Comparison of ENCODE assay signal across 8 mouse cellular contexts in genomic region chr6:59412417-59413346, GRCm38 (mm10). TPM values are rescaled to one million over a fixed set of nuclear protein-coding genes. Genes with fewer than 3 reads are reported as not detected.
DNase-seq lines count a peak whose midpoint lies in the region; ATAC-seq lines count a peak whose summit lies in the region.
"Had no signal": no experiment of that assay in that cellular context is flagged by ENCODE, and none has a peak within 500 bp of the region (broad histone marks: within the 10 kb centered on the region; RNA-seq: fewer than 3 reads in every experiment).

No protein-coding gene starts in this region.

- H3K4me1 ChIP-seq in midbrain, embryonic 13.5 days (replicated peaks): peaks cover 8% of the 10 kb centered on the region
- H3K4me1 ChIP-seq in midbrain, embryonic 15.5 days: peaks cover 6% of the 10 kb centered on the region; the same call in 1 of the 2 replicates
- peaks cover 15% of the 10 kb centered on the region; the same call in 1 of the 2 replicates for H3K4me1 ChIP-seq in embryonic facial prominence, embryonic 12.5 days
- peaks cover 20% of the 10 kb centered on the region for H3K4me1 ChIP-seq in intestine, embryonic 16.5 days (ENCODE audit: control insufficient read depth, insufficient read depth, low read length)
- H3K4me1 ChIP-seq: liver, embryonic 13.5 days had no signal

- H3K36me3 ChIP-seq in midbrain, embryonic 13.5 days: no peaks in the 10 kb centered on the region
- H3K36me3 ChIP-seq in midbrain, embryonic 15.5 days (replicated peaks): no peaks in the 10 kb centered on the region
- H3K36me3 ChIP-seq in embryonic facial prominence, embryonic 12.5 days: no peaks in the 10 kb centered on the region
- no peaks in the 10 kb centered on the region for H3K36me3 ChIP-seq in intestine, embryonic 16.5 days (ENCODE audit: control insufficient read depth, insufficient read depth, low read length)
- H3K36me3 ChIP-seq: liver, embryonic 13.5 days had no signal

- no peak overlapping the region for H3K4me3 ChIP-seq in midbrain, embryonic 13.5 days (replicated peaks)
- H3K4me3 ChIP-seq in midbrain, embryonic 15.5 days: no peak overlapping the region
- no peak overlapping the region for H3K4me3 ChIP-seq in embryonic facial prominence, embryonic 12.5 days
- no peak overlapping the region for H3K4me3 ChIP-seq in intestine, embryonic 16.5 days (ENCODE audit: low read length)
- H3K4me3 ChIP-seq: liver, embryonic 13.5 days had no signal

- H3K9me3 ChIP-seq in midbrain, embryonic 13.5 days: no peaks in the 10 kb centered on the region
- no peaks in the 10 kb centered on the region for H3K9me3 ChIP-seq in midbrain, embryonic 15.5 days
- no peaks in the 10 kb centered on the region for H3K9me3 ChIP-seq in embryonic facial prominence, embryonic 12.5 days
- no peaks in the 10 kb centered on the region for H3K9me3 ChIP-seq in intestine, embryonic 16.5 days (ENCODE audit: control insufficient read depth, low read length)
- H3K9me3 ChIP-seq: liver, embryonic 13.5 days had no signal

- no peaks in the 10 kb centered on the region for H3K27me3 ChIP-seq in midbrain, embryonic 13.5 days
- no peaks in the 10 kb centered on the region for H3K27me3 ChIP-seq in midbrain, embryonic 15.5 days (replicated peaks)
- no peaks in the 10 kb centered on the region for H3K27me3 ChIP-seq in embryonic facial prominence, embryonic 12.5 days
- no peaks in the 10 kb centered on the region for H3K27me3 ChIP-seq in intestine, embryonic 16.5 days (replicated peaks; ENCODE audit: control insufficient read depth, insufficient read depth, low read length)
- H3K27me3 ChIP-seq: liver, embryonic 13.5 days had no signal

- no peak overlapping the region for H3K27ac ChIP-seq in midbrain, embryonic 13.5 days
- no peak overlapping the region for H3K27ac ChIP-seq in midbrain, embryonic 15.5 days
- peak overlapping the region; percentile 20; the same call in 1 of the 2 replicates for H3K27ac ChIP-seq in embryonic facial prominence, embryonic 12.5 days
- peak overlapping the region; percentile 90 for H3K27ac ChIP-seq in intestine, embryonic 16.5 days (ENCODE audit: low read length)
- H3K27ac ChIP-seq: liver, embryonic 13.5 days had no signal

- H3K4me2 ChIP-seq in midbrain, embryonic 13.5 days (replicated peaks): no peak overlapping the region
- H3K4me2 ChIP-seq in midbrain, embryonic 15.5 days: no peak overlapping the region
- H3K4me2 ChIP-seq in embryonic facial prominence, embryonic 12.5 days (replicated peaks): no peak overlapping the region
- peak overlapping the region; percentile 33 for H3K4me2 ChIP-seq in intestine, embryonic 16.5 days (ENCODE audit: low read depth, low read length)
- H3K4me2 ChIP-seq: liver, embryonic 13.5 days had no signal

- no peak overlapping the region for H3K9ac ChIP-seq in midbrain, embryonic 13.5 days (replicated peaks)
- H3K9ac ChIP-seq in midbrain, embryonic 15.5 days: no peak overlapping the region
- H3K9ac ChIP-seq in embryonic facial prominence, embryonic 12.5 days: no peak overlapping the region
- 0 out of 2 replicates have a peak overlapping the region, but pooled peaks have one; percentile 40 for H3K9ac ChIP-seq in intestine, embryonic 16.5 days (ENCODE audit: low read depth, low read length)
- H3K9ac ChIP-seq: liver, embryonic 13.5 days had no signal

- DNase-seq in thymus, postnatal 14 days: peak; percentile 43
- DNase-seq in cerebellum, adult 11-12 months: no peak
- no peak for DNase-seq in cerebellum, adult 8-10 months
- DNase-seq: liver, embryonic 13.5 days had no signal

- ATAC-seq in midbrain, embryonic 13.5 days: 0 out of 2 replicates have a peak, but pooled peaks have one; percentile 58
- no peak for ATAC-seq in midbrain, embryonic 15.5 days (replicated peaks)
- no peak for ATAC-seq in embryonic facial prominence, embryonic 12.5 days (ENCODE audit: insufficient number of reproducible peaks, insufficient read depth, low FRiP score, low TSS enrichment)
- ATAC-seq in intestine, embryonic 16.5 days: peak; percentile 85

- 51% methylated on average over 13 of the region's 13 CpGs for WGBS in midbrain, embryonic 13.5 days
- 41% methylated on average over 13 of the region's 13 CpGs for WGBS in midbrain, embryonic 15.5 days
- WGBS in embryonic facial prominence, embryonic 12.5 days: 30% methylated on average over 13 of the region's 13 CpGs
- WGBS in intestine, embryonic 16.5 days: 25% methylated on average over 13 of the region's 13 CpGs

RNA-seq across cellular contexts. Expression of gene Gprin3, which starts 13.4 kb away (rescaled TPM):
- polyA plus RNA-seq in midbrain, embryonic 13.5 days (2015; fragmentation: Nextera tagmentation; extraction: Ambion mirVana): 1.8 and 2.2 TPM in 2 replicates
- polyA plus RNA-seq in midbrain, embryonic 15.5 days (2015; fragmentation: Nextera tagmentation; extraction: Ambion mirVana): 9.0 and 9.3 TPM in 2 replicates
- polyA plus RNA-seq in embryonic facial prominence, embryonic 12.5 days (2016; fragmentation: Nextera tagmentation; extraction: Ambion mirVana): 1.3 and 1.4 TPM in 2 replicates
- polyA plus RNA-seq in intestine, embryonic 16.5 days (2015; fragmentation: Nextera tagmentation; extraction: Ambion mirVana): 6.1 and 6.4 TPM in 2 replicates

Comparison
In these comparisons a context has a peak if more than half of its experiments do, and no peak if none do; other contexts are left out.
1. ATAC-seq: peak in midbrain, embryonic 13.5 days (single experiment) and intestine, embryonic 16.5 days (single experiment); none in midbrain, embryonic 15.5 days (single experiment) and embryonic facial prominence, embryonic 12.5 days (single experiment).
2. H3K27ac ChIP-seq: peak in embryonic facial prominence, embryonic 12.5 days (single experiment) and intestine, embryonic 16.5 days (single experiment); none in midbrain, embryonic 13.5 days (single experiment) and midbrain, embryonic 15.5 days (single experiment).